Mouse (Mus musculus) testis, adult 2 months (tissue): ENCODE measurements around the gene Pex7.

Experiments
- CTCF ChIP-seq: fragments of 200-500 bp; IDR thresholded peaks from 2 replicates; pipeline ENCODE4 v1.5.1; 2012; ENCODE audit warnings: low read depth, mild to moderate bottlenecking, inconsistent platforms, low read length, moderate library complexity; ENCODE audit not compliant: control insufficient read depth, insufficient read depth, insufficient replicate concordance
- POLR2A ChIP-seq: fragments of 200-500 bp; IDR thresholded peaks from 2 replicates; pipeline ENCODE4 v1.6.1; 2012; ENCODE audit warnings: low read depth, mild to moderate bottlenecking, inconsistent platforms, low read length, moderate library complexity; ENCODE audit not compliant: control insufficient read depth

DNA sequence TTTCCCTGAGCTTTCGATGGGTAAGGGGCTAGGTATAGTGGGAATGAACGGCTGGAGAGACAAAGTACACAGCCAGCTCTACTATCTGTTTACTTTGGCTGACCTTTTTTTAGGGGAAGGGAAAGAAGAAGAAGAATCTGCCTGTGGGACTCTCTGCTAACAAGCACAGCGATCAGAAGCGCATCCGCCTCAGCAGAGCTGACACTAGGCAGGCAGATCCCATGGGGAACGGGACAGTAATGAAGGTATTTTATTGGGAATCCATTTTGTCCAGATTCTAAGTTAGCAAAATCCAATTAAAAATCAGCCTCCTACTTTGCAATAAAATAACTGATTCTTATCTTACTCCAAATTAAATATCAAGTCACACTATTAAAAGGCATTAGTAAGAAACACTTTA lies 28.3 kb downstream of the Pex7 start:
- TF ChIP-seq CTCF (no peak), POLR2A (no peak)
